Mouse (Mus musculus) ovary, postnatal 14 days (tissue): Measurements from ENCODE around the gene Ehd1.

ENCODE experiments used
- DNase-seq: peaks from one replicate; pipeline ENCODE4 v3.0.0; 2022; ENCODE audit warnings: low spot score

The Ehd1 gene

DNA sequence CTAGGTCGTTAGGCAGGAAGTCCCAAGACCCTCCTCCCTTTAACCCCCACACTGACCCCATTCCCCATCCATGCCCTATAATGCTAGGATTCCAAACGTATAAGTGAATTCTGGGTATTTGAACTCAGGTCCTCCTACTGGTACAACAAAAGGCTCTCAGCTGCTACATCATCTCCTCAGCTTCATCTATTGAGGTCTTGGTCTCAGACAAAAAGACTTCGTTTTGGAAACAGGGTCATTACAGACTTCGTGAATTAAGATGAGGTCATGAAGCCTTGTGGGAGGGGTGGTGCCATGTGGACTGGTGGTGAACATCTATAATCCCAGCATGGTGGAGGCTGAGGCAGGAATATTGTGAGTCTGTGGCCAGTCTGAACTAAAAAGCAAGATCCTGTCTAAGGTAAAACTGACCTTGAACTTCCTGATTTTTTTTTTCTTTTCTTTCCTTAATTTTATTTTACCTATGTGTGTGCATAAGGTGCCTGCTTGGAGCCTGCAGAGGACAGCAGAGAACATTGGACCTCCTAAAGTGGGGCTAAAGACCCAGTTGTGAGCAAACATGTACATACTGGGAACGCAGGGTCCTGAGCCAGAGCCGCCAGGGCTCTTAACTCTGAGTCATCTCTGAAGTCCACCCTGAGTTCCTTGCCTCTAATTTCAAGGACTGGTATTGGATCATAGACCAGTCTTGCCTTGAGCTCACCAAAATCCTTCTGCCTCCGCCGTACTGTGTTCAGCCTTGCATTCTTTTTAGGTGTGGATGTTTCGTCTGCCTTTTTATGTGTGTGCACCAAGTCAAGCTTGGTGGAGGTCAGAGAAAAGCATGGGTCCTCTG is 57.5 kb downstream of the Ehd1 start:
- DNase-seq = no peak

DNA sequence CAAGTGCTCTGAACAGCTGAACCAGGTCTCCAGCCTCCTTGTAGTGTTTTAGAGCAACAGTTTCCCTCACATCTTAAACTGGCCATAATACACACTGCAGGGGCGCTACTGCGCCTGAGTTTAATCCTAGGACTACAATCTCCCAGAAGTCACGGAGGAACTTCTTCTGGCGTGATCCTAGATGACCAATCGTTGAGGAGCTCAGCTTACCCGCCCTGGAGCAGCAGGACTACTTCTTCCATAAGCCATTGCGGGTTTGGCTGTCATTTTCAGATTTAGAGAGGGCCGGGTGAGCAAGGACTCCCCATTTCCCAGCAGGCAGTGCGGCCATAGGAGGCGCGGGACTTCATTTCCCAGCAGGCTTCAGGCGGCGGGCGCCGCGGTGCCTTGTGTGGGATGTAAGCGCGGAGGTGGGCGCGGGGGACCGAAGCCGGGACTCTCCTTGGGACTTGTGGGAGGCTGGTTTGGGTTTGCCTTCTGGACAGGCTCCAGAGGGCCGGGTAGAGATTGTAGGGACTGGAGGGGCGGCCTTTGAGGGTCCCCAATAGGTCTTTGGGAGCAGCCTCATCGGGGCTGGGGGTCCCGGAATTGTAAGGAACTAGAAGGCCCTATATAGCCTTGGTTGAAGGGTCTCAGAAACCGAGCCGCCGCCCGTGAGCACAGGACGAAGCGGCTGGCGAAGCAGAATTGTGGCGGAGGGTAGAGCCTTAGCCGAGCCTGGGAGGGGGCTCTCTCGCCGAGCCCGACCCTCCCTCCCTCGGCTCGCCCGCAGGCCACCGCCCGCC is 58.3 kb downstream of the Ehd1 start, which contains the start of gene Men1:
Gene Men1, plus strand, starts transcription at position 307 of the 785 bp plus-strand sequence.
- DNase-seq = peak; percentile 83

DNA sequence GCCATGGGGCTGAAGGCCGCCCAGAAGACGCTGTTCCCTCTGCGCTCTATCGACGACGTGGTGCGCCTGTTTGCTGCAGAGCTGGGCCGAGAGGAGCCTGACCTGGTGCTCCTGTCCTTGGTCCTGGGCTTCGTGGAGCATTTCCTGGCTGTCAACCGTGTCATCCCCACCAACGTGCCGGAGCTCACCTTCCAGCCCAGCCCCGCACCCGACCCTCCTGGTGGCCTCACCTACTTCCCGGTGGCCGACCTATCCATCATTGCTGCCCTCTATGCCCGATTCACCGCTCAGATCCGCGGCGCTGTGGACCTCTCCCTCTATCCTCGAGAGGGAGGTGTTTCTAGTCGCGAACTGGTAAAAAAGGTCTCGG is 58.9 kb downstream of the Ehd1 start:
- no peak for DNase-seq

DNA sequence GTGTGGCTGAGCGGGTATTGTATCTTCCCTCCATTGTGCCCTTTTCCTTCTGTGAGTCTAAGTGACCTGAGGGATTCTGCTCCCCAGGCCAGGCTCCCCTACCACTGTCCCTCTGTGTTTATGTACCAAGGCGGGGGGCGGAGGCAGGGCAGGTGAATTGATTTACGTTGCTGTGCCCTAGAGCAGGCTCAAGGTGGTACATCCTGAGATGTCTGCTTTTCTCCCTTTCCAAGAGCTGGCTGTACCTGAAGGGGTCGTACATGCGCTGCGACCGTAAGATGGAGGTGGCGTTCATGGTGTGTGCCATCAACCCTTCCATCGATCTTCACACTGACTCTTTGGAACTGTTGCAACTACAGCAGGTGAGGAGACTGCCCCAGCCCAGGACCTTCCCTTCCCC is 60.4 kb downstream of the Ehd1 start:
- DNase-seq = no peak

DNA sequence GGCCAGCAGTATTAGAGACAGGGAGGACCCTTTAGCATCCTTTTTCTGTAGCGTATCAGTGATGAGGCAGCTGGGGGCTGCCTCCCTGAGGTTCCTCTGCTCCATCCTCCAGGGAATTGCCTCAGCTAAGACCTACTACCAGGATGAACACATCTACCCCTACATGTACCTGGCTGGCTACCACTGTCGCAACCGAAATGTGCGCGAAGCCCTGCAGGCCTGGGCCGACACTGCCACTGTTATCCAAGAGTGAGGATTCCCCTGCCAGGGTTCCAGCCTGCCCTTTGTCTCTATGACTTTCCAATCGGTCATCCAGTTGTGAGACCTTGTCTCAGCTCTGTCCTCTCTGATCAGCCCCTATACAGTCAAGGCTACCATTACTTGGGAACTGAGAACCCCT is 61.6 kb downstream of the Ehd1 start:
- DNase-seq = no peak

DNA sequence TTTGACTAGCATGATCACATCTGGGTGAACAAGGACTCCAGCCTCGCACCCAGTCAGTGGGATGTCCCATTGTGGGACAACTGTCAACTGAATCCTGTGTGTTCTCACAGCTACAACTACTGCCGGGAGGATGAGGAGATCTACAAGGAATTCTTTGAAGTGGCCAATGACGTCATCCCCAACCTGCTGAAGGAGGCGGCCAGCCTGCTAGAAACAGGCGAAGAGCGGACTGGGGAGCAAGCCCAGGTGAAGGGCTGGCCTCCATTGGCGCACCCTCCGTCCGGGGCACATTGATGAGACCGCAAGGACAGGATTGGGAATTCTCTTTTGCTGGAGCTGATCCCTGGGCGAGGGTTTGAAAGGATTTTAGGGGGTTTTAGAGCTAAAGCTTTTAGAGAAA is 62.2 kb downstream of the Ehd1 start:
- no peak for DNase-seq

DNA sequence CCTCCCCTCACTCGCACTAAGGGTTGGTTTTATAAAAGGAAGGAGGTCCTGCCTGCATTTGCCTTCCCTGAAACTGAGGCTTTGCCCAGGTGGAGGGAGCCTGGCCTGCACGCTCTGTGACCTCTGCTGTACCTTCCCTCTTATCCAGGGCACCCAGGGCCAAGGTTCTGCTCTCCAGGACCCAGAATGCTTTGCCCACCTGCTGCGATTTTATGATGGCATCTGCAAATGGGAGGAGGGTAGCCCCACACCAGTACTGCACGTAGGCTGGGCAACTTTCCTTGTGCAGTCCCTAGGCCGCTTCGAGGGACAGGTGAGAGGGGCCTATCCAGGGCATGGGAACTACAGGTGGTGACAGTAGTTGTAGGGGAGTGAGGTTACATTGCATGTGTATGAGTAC is 62.7 kb downstream of the Ehd1 start:
- no peak for DNase-seq

DNA sequence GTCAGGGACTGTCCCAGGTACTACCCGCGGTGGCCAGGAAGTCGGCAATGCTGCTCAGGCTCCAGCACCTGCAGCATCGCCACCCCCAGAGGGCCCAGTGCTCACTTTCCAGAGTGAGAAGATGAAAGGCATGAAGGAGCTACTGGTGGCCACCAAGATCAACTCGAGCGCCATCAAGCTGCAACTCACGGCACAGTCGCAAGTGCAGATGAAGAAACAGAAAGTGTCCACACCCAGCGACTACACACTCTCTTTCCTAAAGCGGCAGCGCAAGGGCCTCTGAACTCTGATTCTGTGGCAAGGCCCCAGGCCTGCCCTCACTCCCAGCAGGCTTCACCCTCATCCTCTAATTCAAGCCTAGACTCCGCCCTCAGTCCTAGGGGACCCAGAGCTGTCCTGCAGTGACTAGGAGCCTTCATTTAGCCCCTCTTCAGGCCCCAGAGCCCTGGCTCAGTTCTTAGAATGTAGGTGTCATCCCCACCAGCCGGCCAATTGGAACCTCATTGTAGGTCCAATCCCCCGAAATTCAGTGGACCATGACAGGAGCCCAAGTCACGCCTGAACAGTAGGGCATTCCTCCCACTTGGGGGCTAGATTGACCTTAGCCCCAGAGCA is 63.5 kb downstream of the Ehd1 start:
- no peak for DNase-seq

DNA sequence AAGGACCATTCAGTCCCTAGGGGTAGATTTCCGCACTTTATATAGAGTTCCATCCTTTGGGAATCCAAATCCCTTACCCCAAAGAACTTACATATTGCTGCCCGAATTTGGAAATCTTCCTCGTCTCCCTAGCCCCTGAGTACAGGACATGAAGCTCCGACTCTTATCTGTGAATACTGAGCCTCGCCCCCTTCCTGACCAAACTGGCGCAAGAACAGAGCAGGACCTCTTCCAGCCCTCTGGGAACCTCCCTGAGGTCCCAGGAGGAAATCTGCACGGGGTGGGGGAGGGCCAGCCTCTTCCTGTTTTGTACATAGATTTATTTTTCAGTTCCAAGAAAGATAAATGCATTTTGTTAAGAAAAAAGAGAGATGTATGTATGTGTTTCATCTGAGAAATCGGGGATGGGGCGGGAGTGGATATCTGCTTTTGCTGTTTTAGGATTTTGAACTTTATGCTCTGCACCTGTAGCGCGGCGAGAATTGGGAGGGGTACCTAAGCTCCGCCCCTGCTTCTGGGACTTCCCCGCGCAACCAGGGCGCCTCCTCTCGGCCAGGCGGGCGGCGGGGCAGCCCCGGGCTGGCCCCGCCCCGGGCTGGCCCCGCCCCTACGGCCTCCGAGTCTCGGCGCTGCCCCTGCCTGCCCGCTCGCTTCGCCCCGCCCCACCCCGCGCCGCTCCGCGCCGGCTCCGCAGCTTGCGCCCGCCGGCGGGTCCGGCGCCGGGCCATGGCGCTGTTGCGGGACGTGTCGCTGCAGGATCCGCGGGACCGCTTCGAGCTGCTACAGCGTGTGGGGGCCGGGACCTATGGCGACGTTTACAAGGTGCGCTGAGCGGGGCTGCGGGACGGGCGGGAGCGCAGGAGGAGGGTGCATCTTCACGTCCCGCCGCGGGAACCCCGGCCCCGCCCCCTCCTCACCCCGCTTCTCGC is 64.3 kb downstream of the Ehd1 start, which contains the start of gene Map4k2:
Gene Map4k2, plus strand, starts transcription at position 612 of the 929 bp plus-strand sequence.
- peak; percentile 71 for DNase-seq

DNA sequence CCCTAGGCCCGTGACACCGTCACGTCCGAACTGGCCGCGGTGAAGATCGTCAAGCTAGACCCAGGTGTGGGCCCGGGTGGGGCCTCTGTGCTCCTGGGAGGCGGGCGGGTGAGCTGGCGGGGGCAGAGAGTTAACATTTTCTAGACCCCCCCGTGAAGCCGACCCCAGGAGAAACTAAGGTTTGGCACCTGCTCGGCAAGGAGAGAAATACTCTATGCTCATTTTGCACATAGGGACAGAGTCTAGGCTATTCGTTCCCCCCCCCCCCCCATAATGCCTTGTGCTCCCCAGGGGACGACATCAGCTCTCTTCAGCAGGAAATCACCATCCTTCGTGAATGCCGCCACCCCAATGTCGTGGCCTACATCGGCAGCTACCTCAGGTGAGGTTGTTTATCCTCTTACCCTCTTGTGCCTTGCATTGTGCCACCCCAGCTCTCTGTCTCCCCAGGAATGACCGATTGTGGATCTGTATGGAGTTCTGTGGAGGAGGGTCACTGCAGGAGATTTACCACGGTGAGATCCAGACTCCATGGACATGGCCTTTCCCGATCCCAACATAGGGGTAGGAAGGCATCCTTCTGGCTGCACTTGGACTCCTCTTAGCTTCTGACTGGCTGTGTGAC is 65.0 kb downstream of the Ehd1 start:
- DNase-seq = no peak

DNA sequence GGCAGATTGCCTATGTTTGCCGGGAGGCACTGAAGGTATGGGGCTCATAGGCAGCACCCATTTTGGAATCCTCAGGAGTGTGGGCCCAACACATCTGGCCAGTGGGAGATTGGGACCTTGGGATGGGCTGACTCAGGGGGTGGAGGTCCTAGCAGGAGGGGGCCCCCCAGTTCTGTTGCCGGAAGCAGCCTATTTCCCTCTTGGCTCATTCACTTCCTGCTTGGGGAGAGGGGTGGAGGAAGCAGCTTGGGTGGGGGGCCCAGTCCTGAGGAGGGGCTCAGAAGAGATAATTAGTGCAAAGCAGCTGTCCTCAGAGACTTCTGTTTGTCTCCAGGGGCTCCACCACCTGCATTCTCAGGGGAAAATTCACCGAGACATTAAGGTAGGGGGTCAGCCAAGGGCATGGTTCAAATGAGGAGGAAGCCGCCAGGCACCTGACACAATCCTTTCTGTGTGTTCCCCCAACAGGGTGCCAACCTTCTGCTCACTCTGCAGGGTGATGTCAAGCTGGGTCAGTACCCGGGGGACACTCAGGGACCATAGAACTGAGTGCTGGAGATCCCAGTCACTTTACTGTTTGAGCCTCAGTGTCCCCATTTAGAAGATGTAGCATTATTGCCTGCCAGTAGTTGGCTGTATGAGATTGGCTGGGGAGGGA is 65.9 kb downstream of the Ehd1 start:
- DNase-seq = no peak

DNA sequence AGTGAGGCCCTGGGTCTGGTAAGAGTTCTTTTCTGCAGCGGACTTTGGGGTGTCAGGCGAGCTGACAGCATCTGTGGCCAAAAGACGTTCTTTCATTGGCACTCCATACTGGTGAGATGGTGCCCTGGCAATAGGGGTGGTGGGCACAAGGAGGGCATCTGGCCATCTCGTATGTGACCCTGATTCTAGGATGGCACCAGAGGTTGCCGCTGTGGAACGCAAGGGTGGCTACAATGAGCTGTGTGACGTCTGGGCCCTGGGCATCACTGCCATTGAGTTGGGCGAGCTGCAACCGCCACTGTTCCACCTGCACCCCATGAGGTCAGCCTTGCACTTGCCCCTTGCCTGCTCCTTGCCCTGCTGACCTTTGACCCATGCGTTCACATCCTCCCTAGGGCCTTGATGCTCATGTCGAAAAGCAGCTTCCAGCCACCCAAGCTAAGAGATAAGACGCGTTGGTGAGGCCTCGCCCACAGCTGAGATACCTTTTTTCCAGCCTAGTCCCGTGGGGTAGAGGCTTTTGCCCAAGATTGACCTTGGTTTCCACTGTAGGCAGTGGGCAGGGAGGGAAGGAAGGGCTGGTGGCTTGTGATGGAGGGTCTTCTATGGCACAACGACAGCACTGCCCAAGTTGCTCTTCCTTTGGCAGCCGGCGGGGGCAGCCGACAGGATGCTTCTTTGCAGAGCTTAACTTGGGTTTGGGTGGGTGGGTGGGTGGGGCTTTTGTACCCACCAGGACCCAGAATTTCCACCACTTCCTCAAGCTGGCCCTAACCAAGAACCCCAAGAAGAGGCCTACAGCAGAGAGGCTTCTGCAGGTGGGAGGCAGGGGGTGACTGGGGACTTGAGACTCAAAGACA is 66.8 kb downstream of the Ehd1 start:
- DNase-seq = no peak

DNA sequence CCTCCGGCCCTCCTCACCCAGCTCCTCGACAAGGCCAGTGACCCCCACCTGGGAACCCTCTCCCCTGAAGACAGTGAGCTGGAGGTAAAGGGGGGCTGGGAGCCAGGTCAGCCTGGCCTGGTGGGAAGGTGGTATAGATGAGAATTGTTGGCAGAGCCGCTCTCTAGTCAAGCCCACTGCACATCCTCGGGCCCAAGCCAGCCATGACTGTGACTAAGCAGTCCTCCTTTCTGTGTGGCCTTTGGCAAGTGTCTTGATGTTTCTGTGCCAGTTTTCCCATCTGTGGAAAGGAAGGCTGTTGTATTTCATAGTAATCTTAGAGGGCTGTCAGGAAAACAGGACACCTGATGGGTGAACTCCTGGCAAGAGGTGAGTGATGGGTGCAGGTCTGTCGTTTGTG is 67.5 kb downstream of the Ehd1 start:
- no peak for DNase-seq

DNA sequence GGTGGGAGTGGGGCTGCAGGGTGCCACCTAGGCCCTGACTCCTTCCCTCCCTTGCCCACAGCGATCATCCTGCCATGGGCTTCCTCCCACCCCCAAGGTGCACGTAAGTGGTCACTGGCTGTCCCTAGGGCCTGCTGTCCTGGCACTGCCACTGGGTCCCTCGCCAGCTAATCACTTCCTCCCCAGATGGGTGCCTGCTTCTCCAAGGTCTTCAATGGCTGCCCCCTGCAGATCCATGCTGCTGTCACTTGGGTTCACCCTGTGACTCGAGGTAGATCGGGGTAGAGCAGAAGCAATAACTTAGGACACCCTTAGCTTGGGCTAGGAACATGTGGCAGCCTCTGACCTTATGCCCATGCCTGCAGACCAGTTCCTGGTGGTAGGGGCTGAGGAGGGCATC is 69.5 kb downstream of the Ehd1 start:
- DNase-seq = no peak

DNA sequence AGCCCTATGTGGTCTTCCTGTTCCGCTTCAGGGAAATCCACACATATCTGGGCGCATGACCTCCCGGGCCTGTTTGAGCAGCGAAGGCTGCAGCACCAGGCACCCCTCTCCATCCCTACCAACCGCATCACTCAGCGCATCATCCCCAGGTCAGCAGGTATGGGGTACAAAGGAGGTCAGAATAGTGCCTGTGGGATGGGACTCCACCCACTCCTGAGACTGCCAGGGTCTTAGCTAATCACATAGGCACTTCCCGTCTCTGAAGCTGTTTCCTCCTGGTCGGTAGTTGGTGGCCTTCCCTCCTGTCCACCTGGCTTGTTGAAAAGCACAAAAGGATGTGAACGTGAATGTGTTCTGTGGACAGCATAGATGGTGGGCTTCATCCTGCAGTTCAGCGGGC is 70.1 kb downstream of the Ehd1 start:
- no peak for DNase-seq

DNA sequence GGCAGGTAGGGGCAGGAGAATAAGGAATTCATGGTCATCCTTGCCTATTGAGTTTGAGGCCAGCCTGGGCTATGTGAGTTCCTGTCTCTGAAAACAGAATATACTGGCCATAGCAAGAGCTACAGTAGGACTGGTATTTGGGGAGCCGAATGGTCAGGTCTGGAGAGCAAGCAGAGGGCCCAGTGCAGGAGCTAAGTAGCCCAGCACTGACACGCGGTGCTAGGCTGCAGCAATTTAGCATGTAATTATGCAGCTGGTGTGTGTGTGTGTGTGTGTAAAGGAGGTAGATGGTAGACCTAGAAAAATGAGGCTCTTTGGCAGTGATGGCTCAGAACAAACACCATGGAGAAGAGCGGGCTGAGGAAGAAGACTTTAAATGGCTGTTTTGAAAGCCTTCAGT is 71.1 kb downstream of the Ehd1 start:
- DNase-seq = no peak

DNA sequence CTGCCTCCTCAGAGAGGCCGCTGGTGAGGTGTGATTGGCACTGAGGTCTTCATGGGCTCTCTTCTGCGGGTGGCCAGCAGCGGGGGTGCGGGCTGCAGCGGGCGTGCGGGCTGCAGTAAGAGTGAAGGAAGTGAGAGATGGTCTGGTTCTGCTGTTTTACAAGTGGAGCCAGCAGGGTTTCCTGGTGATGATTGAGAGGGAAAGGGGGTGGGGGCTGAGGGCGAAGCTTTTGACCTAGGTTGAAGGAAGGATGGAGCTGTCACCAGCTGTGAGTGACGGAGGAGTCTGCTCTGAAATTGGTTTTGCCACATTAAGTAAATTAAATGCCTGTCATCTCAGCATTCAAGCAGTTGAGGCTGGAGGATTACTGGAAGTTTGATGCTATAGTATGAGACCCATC is 72.2 kb downstream of the Ehd1 start:
- no peak for DNase-seq

DNA sequence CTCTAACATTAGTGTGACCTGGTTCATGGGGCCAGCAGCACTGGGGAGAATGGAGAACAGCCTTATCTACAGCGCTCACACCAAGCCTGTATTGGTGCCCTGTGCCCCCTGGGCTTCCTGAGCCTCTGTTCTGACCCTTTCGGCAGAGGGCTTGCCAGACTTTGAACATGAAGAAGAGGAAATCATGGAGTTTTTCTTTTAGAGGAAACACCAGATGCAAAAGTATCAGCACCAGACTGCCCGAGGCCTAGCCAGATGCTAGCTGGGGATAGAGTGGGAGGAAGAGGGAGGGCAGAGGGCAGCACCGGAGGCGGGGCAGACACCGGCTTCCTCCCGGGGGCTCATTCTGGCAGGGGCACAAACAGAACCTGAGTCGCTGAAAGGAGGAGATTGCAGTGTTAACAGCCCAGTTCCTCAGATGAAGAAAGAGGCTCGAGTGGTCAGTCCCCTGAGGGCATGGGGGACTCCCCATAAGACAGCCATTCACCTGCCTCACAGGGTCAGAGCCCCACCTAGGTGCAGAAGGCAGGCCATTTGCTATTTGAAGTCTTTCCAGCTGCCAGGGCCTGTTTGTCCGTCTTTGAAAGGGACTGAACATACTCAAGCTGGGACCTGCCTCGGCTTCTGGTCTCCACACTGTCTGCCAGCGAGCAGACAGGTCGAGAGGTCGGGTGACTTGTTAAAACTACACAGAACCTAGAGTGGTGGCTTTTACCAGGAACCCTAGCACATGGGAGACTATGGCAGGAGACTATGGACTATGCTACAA is 72.9 kb downstream of the Ehd1 start:
- DNase-seq = no peak
